Mouse (Mus musculus) ES-E14 (cell line): ENCODE results near the gene Plcl1. TPM values are rescaled to one million over a fixed set of nuclear protein-coding genes. Genes with fewer than 3 reads are reported as not detected.
"Not testable (repeated sequence)": the region's sequence is repeated elsewhere in the genome, so short reads cannot be mapped to it uniquely, and the experiment has no call there.

ENCODE experiments used
- DNase-seq: peaks from one replicate; pipeline ENCODE4 v3.0.0-alpha.2; 2013; ENCODE audit warnings: low read depth, low spot score
- H3K27ac ChIP-seq: 2 replicates; pipeline ENCODE4 v1.5.1; 2012; ENCODE audit warnings: low read depth, mild to moderate bottlenecking, low read length, moderate library complexity, mixed read lengths; ENCODE audit not compliant: poor library complexity, insufficient read depth, severe bottlenecking
- H3K36me3 ChIP-seq: 2 replicates; pipeline ENCODE4 v1.6.1; 2012; ENCODE audit warnings: mild to moderate bottlenecking, low read length, moderate library complexity, mixed read lengths; ENCODE audit not compliant: control insufficient read depth, poor library complexity, insufficient read depth, severe bottlenecking
- H3K4me1 ChIP-seq, 2 experiments: fragments of 150-350 bp in 1 of 2; sonication (generic) in 1 of 2; 2 replicates each; pipeline ENCODE4 v1.6.1; 2012; ENCODE audit warnings: low read length in 2 of 2, mild to moderate bottlenecking in 1 of 2, mixed read lengths in 1 of 2; ENCODE audit not compliant: control insufficient read depth in 2 of 2, insufficient read depth in 2 of 2, poor library complexity in 1 of 2
- H3K4me3 ChIP-seq, 2 experiments: fragments of 150-350 bp in 1 of 2; sonication (generic) in 1 of 2; 2 replicates each; pipeline ENCODE4 v1.5.1; 2012; ENCODE audit warnings: low read length in 2 of 2, low read depth in 1 of 2, mild to moderate bottlenecking in 1 of 2, mixed read lengths in 1 of 2; ENCODE audit not compliant: insufficient read depth in 1 of 2, poor library complexity in 1 of 2, severe bottlenecking in 1 of 2
- H3K9ac ChIP-seq: 2 replicates; pipeline ENCODE4 v1.6.1; 2012; ENCODE audit warnings: low read depth, mild to moderate bottlenecking, low read length, mixed read lengths; ENCODE audit not compliant: poor library complexity, insufficient read depth, severe bottlenecking
- H3K9me3 ChIP-seq: fragments of 150-350 bp; sonication (generic); 2 replicates; pipeline ENCODE4 v1.6.1; 2012; ENCODE audit warnings: low read depth, mild to moderate bottlenecking, low read length; ENCODE audit not compliant: control insufficient read depth, insufficient read depth
- CHD2 ChIP-seq: IDR thresholded peaks from 2 replicates; pipeline ENCODE4 v1.6.1; 2014; ENCODE audit warnings: mild to moderate bottlenecking, low read depth, low read length, inconsistent platforms
- HCFC1 ChIP-seq: IDR thresholded peaks from 2 replicates; pipeline ENCODE4 v1.6.1; 2012; ENCODE audit warnings: low read length, inconsistent platforms, borderline replicate concordance; ENCODE audit not compliant: insufficient read depth
- MAFK ChIP-seq: IDR thresholded peaks from 2 replicates; pipeline ENCODE4 v1.6.1; 2014; ENCODE audit warnings: mild to moderate bottlenecking, low read depth, low read length, inconsistent platforms; ENCODE audit not compliant: insufficient read depth
- ZC3H11A ChIP-seq: IDR thresholded peaks from 2 replicates; pipeline ENCODE4 v1.6.1; 2012; ENCODE audit warnings: low read depth, mild to moderate bottlenecking, inconsistent platforms, low read length, borderline replicate concordance
- ZNF384 ChIP-seq: IDR thresholded peaks from 2 replicates; pipeline ENCODE4 v1.6.1; 2012; ENCODE audit warnings: low read depth, low read length, inconsistent platforms
- in situ Hi-C, 2 experiments: fragments of 600-800 bp; cut with MboI; formaldehyde crosslinking; loops; one replicate each; pipeline ENCODE4 v1.15.1; 2025; ENCODE audit warnings: low sequenced_read_pairs in 2 of 2, inconsistent platforms in 1 of 2; ENCODE audit not compliant: unreplicated experiment in 2 of 2
- total RNA-seq: library from RNA; depleted of rRNA; stranded (reverse); fragments of 300-350 nt; gene quantifications from 2 replicates; pipeline ENCODE4 v1.2.3, GENCODE M21; 2012

The Plcl1 gene
- total RNA-seq, 1 experiment = 0.49 TPM

DNA sequence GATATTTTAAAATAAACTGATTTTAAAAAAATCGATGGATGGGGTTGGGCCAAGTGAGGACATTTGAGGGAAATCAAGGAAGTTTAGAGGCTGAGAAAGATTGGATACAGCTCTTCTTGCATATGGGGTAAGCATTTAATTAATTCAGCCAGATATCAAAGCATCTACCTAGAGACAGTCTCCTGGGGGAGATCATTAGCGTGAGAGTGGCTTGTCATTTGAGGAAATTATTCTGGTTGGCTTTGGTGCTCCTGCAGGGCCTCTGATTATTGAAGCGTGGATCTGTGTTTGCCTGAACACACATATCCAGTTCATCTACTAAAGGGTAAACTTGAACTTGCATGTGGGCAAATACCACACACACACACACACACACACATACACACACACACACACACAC is 44.1 kb downstream of the Plcl1 start:
- Histone ChIP-seq H3K27ac (no peak overlapping the region), H3K4me3 (no peak overlapping the region), H3K4me1 (no peaks in the 10 kb centered on the region), H3K36me3 (no peaks in the 10 kb centered on the region), H3K9ac (no peak overlapping the region), H3K9me3 (no peaks in the 10 kb centered on the region)
- TF ChIP-seq HCFC1 (no peak), CHD2 (no peak), ZC3H11A (no peak), MAFK (no peak), ZNF384 (no peak)
- in situ Hi-C loops = no loop called here
- DNase-seq = no peak

DNA sequence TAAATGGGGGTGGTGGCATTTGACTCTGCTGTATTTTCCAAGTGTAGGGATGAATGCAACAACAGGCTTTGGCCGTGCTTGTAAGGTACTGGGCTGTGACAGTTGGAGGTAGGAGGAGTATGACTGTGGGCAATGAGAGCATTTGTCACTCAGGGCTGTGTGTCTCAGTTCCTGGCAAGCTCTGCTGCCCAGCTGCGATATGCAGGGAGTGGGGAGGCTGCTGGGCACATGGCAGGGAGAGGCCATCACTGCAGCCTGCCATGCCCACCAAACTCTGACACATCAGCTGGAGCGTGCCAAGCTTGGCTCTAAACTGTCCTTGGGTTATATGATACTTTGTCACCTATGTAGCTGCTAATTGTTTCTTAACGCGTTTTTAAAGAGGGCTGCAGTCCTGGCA is 48.4 kb downstream of the Plcl1 start:
- TF ChIP-seq HCFC1 (no peak), MAFK (no peak), ZNF384 (no peak), CHD2 (no peak), ZC3H11A (no peak)
- H3K36me3 ChIP-seq = no peaks in the 10 kb centered on the region
- no peak overlapping the region for H3K9ac ChIP-seq
- H3K4me3 ChIP-seq = no peak overlapping the region
- no peak for DNase-seq
- H3K4me1 ChIP-seq = no peaks in the 10 kb centered on the region
- in situ Hi-C loops = no loop called here
- H3K27ac ChIP-seq = no peak overlapping the region
- no peaks in the 10 kb centered on the region for H3K9me3 ChIP-seq

DNA sequence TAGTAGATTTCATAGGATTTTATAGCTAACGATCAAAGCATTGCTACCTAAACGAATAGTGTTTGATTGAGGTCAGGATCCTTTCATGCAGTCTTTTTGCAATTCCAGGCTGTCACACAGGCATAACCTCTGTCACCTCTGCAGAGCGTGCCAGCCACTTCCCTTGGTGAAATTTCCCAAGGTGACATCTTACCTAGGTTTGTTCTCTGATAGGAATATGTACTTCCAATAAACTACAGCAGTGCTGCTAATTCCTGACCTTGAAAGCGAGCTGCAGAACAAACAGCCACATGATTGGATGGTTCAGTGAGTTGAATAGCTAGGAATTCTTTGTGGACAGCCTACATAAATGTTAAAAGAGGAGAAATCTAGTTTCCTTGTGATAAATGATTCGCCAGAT is 56.6 kb downstream of the Plcl1 start:
- Histone ChIP-seq H3K4me1 (no peaks in the 10 kb centered on the region), H3K27ac (no peak overlapping the region), H3K4me3 (no peak overlapping the region), H3K36me3 (no peaks in the 10 kb centered on the region), H3K9ac (no peak overlapping the region), H3K9me3 (no peaks in the 10 kb centered on the region)
- in situ Hi-C loops = no loop called here
- no peak for TF ChIP-seq ZNF384
- DNase-seq = no peak

DNA sequence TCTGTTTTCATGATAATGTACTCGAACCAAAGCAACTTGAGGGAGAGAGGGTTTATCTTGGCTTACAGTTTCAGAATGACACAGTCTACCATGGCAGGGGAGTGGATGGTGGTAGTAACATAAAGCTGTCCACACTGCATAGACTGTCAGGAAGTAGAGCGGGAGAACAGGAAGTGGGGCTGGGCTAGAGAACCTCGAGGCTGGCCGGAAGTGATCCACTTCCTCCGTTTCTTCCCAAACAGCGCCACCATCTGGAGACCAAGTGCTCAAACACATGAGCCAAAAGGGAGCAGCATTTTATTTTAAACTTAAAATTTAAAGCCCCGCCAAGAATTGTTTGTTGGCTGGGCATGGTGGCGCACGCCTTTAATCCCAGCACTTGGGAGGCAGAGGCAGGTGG is 68.0 kb downstream of the Plcl1 start:
- in situ Hi-C loops = no loop called here
- no peak for DNase-seq
- H3K4me1 ChIP-seq = no peaks in the 10 kb centered on the region
- H3K9ac ChIP-seq = no peak overlapping the region
- TF ChIP-seq ZC3H11A = no peak
- no peak for TF ChIP-seq HCFC1
- no peak for TF ChIP-seq CHD2
- TF ChIP-seq MAFK = no peak
- TF ChIP-seq ZNF384 = no peak
- no peaks in the 10 kb centered on the region for H3K9me3 ChIP-seq
- H3K27ac ChIP-seq = no peak overlapping the region
- H3K36me3 ChIP-seq = no peaks in the 10 kb centered on the region
- no peak overlapping the region for H3K4me3 ChIP-seq

DNA sequence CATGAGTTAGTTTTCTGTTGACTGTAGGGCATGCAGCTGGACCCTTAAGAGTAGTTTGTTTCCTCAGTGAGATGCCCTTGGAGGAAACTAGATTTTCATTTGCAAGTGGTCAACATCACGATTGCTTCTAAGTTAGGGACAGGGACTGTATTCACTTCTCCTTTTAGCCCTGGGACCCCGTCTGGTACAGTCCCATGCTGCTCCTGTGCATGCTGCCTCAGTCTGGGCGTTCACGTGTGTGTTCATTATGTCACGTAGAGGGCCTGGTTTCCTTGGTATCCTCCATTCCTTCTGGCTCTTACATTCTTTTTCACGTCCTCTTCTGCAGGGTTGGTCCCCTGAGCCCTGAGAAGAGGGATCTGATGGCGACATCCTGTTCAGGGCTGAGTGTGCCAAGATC is 69.3 kb downstream of the Plcl1 start:
- no peak overlapping the region for H3K9ac ChIP-seq
- TF ChIP-seq ZC3H11A (no peak), CHD2 (no peak), MAFK (no peak), ZNF384 (no peak), HCFC1 (no peak)
- H3K36me3 ChIP-seq = no peaks in the 10 kb centered on the region
- H3K4me3 ChIP-seq = no peak overlapping the region
- H3K9me3 ChIP-seq = no peaks in the 10 kb centered on the region
- no peak overlapping the region for H3K27ac ChIP-seq
- in situ Hi-C loops = no loop called here
- no peaks in the 10 kb centered on the region for H3K4me1 ChIP-seq
- no peak for DNase-seq

DNA sequence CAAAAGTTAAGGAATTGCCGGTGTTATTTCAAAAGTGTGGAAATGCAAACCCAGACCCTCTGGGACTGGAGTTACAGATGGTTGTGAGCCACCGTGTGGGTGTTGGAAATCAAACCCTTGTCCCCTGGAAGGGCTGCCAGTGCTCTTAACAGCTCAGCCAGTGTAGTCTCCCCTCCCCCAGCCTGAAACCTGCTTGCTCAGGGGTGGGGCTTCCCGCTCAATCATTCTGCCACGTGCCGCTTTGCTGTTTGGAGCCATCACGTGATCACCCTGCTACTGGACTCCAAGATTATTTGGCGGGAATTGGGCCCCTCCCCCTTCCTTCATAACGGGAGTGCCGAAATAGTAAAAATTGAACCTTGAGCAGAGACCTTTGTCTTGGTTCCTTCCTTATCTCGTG is 81.7 kb downstream of the Plcl1 start:
- DNase-seq, H3K9ac ChIP-seq, H3K9me3 ChIP-seq, H3K36me3 ChIP-seq, H3K4me3 ChIP-seq, in situ Hi-C loops, H3K4me1 ChIP-seq, H3K27ac ChIP-seq: not testable (repeated sequence)
